Mouse (Mus musculus) MN1 (cell line): ENCODE measurements around the gene Nes.

Source experiments
- DNase-seq: peaks from one replicate; pipeline ENCODE4 v3.0.0-alpha.2; 2016; ENCODE audit warnings: low spot score

The Nes gene

DNA sequence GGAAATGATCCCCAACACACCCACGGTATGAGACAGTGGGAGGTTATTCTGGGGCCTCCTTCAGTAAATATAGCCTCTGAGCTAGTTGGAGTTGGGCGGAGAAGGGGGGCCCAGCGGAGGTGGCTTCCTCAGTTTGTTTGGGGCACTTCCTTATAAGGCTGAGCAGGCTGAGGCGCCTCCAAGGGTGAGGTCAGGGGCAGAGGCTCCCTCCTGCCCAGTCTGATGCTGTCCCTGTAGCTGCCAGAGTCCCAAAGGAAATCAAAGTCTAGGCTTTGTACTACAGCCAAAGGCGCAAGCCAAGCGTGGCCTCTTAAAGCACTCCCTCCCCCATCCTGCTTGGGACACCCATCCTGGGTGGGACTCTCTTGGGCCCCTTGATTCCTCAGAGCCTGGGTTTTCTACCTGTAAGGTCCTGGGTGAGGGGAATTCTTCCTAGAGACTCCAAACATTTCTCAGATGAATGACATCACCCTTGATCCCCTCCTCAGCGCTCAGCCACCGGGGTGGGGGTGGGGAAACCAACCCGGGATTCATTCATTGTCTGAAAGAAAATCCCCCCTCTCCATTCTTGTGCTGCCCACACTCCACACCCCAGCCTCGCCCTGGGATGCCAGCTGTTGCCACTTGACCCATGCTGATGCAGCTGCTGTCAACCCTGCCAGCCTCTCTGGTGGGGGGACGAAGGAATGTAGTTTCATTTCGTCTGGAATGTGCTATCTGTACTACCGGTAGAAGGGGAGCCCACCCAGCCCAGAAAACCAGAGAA lies 12.1 kb downstream of the Nes start:
- DNase-seq: peak; percentile 70

DNA sequence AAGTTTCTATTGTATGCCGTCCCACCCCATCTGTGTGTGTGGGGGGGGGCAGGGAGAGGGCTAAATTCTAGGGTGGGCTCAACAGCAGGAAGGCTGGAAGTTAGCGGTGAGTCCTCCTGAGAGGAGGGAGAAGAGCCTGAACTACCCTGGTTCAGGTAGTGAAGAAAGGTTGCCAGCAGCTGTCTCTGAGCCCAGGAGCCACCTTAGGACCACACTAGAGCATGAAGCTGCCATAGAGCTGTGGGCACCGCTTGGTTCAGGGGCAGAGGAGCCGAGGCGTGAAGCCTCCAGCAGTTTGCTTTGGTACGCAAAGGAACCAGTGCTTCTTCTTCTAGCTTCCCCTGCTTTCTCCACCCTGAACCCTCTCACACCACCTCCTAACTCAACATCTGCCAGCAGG lies 12.7 kb downstream of the Nes start:
- DNase-seq: no peak

DNA sequence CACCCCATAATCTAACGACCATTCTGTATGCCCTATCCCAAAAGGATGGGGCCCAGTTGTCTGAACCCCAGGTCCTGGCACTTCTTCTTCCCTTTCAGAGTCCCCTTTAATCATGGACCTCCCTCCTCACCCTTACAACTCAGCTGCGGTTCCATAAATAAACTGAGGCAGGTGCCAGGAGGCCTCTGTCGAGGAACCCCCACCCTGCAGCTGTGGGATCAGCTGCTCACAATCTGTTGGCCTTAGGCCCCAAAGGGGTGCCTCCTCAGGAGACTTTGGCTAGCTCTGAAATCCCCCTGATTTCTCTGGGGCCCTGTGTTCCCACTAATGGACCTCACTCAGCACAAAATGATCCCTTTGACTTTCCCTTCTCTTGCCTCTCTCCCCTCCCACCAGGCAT lies 13.2 kb downstream of the Nes start:
- no peak for DNase-seq

DNA sequence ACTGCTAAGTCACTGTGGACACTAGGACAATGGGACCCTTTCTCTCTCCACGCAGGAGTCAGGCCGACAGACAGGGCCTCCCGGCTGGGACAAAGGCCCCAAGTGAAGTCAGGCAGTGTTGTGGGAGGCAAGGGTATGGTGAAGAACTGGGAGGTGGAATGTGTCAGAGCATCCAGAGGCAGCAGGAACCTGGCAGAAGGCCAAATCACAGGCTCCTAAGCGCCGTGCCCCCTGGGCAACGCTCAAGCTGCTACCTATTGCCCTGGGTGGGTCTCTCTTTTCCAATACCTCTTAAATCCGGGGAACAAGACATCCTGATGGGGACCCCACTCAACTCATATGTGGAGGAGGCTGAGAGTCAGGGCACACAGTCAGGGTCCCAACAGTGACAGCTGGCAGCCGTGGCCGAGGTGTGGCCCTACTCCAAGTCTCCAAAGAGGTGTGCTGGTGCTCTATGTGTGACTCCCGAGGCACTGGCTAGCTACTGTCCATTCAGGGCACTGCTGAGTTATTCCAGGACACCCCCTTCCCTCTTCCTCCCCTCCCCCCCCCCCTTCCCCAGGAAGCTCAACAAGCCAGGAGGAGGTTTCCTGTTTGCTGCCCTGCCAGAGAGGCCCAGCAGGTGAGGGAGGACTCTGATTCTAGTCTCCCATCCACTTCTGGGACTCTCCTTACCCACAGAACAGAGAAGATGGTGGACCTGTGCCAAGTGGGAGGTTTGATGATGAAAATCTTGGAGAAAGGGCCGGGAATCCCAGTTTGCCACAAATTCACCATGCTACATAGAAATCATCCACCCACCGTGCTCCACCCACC lies 14.8 kb downstream of the Nes start:
- peak; percentile 69 for DNase-seq

DNA sequence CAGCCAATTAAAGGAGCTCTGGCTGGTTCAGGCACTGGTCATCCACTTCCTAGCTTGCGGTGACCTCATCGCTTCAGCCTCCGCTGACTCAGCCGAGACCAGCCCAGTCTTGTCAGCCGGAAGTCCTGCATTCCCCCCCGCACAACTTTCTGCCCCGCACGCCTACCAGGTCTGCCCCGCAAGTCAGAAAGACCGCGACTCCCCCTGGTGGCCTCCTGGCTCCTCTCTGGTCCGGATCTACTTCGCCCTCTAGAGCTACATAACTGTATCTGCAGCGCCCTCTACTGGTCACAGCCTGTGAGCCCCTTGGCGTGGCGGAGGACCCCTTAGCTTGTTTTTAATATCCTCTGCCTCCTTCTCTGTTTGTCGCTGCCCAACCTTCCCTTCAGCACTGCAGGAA lies 16.0 kb downstream of the Nes start:
- peak; percentile 97 for DNase-seq

DNA sequence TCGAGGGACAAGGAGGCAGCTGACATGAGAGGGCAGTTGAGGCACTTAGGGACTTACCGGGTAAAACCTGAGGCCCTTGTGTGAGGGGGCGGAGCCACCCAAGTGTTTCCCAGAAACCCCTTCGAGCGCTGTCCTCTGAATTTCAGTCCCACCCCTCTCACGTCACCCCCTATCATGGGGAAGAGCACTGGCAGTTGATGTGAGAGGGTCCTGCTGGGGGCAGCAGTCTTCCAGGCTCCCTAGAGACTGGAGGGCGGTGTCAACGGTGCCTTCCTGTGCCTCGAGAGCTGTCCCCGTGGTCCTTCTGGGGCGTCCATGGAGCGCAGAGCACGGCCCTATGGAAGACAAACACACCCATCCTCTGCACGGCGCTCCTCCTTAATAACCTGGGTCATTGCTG lies 16.8 kb downstream of the Nes start:
- DNase-seq: no peak

DNA sequence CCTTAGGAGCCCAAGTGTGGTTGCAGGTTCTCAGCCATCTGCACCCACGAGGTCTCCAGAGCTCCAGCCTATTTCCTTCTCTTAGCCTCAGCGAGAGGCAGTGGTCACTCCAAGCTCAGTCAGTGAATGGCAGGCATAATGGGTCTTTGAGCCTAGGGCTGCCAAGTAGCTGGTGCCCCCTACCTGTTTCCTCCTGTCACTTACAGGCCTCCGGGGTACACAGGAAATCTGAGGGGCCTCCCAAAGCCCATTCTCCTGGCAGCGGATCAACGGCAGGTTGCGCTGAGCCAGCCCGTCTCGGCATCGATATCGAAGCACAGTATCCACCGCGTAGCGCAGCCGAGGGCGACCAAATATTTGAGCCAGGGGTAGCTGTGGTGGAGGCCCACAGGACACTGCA lies 17.2 kb downstream of the Nes start:
- no peak for DNase-seq

DNA sequence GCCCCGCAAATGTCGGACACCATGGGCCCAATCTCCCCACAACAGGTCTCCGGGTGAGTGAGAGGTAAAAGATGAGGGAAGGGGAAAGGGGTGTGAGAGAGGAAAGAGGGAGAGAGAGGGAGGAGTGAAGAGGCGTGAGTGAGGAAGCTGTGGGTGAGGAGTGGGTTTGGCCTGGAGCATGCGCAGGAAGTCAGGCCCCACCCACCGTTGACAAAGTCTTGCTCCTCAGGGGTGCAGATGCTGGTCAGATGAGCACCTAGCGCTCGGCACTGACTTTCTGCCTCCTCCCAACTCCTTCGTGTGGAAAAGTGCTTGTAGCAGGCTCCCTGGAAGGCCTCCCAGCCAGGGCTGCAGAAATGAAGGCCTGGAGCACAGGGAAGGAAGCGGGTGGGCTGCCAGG lies 19.1 kb downstream of the Nes start:
- DNase-seq: no peak

DNA sequence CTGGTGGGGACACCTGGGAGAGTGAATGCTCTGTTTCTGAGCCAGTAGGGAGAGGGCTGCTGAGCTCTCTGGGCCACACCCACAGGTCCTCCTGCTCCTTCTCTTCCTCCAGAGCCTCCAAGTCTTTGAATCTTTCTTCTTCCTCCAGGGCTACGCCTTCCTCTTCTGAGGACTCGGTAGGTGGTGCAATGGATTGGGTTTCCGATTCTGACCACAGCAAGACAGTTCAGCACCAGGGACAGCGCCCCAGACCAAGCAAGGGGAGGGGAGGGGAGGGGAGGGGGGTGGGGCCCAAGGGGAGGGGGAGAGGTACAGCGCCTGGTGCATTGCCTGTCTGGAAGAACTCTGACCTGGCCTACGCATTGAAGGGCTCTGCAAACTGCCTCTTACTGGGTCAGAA lies 22.6 kb downstream of the Nes start:
- no peak for DNase-seq

DNA sequence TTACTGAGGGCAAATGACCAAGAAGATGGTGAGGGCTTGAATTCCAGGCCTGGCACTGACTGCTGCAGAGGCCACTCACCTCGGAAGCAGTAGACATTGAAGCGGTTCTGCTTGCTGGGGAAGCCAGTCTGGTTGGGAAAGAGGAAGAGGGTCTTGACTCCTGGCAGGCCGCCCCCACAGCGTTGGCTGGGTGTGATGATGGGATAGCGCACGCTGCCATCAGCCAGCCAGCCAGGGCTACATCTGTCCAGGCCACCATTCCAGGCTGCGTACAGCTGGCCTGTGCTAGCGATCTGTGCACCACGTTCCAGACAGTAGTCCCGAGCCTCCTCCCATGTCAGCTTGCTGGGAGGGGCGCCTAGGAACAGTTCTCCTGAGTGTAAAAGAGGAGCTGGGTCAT lies 24.5 kb downstream of the Nes start:
- no peak for DNase-seq

DNA sequence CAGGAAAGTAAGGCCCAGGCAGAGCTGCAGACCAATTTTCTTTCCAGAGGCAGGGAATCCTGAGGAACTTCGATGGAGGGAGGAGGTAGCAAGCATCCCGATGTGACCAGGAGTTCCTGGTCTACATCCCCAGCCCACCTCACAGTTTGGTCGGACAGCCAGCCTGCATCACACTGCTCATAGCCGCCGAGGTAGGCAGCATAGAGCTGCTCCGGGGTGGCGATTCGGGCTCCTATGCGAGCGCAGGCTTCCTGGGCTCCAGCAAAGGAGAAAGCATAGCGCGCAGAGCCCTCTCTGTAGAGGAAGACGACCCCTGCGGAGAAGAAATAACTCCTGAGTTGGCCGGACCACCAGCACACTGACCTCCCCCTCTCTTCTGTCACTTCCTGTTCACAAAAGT lies 25.5 kb downstream of the Nes start:
- no peak for DNase-seq

DNA sequence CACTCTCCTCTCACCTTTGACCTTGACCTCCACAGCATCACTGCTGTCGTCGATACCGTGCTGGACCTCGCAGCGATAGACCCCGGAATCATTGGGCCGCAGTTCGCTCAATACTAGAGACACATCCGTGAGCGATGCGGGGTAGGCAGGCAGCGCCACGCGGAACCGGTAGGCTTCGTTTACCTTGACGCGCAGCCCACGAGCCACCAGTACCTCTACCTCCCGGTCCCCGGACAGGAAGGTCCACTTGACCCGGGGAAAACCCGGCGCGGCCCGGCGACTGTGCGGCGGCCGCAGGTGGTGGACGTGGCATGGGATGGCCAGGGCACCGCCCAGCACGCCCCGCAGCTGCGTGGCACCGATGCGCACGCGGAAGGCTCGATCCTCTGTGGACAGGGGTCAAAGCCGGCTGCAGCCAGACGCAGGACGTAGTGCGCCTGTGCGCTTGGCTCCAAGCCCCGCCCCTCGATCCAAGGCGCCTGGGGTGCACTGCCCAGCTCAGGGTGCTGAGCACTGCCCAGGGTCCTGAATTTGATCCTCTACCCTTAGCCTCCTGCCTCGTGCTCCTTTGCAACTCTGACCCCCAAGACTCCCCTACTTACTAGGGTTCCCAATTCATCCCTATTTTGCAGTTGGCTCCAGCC lies 26.2 kb downstream of the Nes start:
- peak; percentile 67 for DNase-seq

DNA sequence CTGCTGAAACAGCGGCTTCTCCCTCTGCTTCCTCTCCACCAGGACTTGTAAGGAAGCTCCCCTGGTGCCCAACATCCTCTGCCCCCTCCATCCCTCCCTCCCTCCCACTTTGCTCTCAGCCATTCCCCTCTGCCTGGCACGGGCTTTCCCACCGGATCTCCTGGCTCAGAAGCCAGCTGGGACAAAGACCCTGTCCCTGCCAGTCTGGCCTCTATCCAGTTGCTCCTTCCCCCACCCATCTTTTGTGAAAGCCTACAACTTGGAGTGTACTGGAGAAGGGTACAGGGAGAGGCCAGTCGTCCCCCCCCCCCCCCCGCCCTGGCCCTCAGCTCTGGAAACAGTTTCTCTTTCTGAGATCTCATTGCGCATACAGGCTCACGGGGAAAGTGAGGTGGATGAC lies 27.9 kb downstream of the Nes start:
- no peak for DNase-seq

DNA sequence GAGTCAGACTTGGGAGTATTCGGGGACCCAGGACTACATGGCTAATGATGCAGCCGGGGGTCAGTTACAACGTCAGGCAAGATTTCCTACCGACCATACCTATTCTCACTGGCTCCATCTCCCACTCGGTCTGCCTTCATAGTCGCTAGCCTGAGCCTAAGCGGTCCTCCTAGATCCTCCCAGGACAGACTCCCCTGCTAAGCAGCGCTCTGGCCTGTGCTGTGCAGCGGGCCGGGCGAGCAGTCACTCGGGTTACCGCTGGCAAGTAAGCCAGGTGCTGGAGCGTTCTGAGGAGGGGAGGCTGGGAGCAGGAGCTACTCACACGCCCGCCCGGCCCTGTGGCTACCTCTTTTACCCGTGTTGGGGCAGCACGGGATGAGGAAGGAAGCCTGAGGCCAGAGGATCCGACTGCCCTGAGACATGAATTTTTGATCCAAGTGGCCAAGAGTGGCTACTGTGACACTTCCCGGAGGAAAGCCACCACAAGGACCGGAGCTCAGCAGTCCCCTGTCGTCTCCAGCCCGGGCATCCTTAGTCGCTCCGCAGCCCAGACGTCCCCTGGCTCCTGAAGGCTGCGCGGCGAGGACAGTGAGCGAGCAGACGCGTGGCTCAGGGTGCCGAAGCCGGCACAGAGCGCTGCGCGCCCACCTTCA lies 28.5 kb downstream of the Nes start:
- no peak for DNase-seq

DNA sequence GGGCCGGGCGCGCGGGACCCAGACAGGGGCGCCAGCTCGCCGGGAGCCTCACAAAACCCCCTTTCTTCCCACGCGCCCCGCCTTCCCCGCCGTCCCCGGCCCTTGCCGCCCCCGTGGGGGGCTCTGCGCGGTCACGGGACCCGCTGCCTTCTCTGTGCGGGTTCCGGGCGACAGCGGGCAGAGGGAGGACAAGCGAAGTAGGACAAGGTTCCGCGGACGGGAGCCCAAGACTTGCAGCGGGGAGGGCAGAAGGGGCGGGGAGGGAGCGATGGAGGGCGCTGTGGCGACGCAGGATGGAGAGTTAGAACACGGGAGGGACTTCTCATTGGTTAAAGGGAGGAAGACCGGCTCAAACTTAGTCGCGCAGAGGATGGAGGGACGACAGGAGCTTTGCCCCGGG lies 29.3 kb downstream of the Nes start, which contains the start of gene Bcan:
Gene Bcan, minus strand, starts transcription at position 50 of the 400 bp plus-strand sequence.
- no peak for DNase-seq

DNA sequence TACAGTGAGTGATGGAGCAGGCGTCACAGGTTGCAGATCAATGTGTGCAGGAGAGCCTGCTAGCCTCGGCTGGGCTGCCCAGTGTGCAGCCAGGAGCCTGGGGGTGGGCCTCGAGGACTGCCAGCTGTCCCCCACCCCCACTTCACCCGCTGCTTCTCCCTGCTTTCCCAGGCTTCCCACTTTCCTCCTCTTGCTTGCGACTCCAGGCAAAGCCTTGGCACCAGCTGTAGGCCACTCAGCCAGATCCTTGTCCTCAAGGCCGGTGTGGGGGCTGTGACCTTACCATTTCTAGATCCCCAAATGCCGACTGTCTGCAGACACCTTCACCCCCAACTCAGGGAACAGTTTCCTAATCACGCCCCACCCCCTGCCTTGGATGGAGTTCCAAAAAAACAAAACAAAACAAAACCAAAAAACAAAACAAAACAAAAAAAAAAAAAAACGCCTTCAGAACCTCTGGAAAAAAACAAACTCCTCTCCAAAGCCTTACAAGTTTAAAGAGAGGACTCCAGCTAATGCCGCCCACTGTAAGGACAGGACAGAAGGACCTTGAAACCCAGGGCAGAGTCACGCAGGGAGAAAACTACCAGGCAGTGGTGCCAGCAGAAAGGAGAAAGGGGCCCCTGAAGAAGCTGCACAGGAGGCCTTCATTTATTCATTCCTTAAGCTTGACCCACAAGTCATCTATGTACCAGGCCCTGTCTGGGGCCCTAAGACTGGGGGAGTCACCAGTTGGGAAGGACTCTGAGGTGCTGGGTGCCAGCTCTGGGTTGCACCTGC lies 30.1 kb downstream of the Nes start:
- DNase-seq: no peak

DNA sequence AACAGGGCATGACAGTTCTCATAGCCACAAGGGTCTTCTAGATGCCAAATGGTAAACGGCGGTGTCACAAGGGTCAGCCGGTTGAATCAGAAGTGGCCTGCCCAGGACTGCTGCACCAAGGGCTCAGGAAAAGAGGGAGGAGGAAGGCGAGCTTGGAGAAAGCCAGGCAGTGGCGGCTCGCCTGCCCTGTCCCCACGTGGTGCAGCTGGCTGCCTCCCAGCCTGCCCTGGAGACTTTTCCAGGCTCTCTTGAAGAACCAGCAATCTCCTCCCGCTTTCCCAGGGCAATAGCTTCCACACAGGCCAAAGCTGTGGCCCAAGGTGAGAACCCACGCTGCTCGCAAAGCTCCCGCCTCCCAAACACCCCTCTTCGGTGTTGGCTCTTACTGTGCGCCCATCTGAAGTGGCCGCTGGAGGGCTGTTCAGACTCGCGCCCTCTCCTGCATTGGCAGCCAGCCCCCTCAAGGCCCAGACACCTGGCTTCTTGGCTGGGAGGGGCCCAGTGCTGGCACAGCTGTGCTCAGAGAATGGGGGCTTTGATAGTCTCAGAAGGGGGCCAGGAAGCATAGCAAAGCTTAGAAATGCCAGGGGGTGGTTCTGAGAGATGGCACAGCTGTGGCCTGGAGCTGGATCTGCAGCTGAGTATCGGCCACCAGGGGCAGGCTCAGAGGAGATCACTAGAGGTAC lies 31.6 kb downstream of the Nes start:
- DNase-seq: peak; percentile 70

DNA sequence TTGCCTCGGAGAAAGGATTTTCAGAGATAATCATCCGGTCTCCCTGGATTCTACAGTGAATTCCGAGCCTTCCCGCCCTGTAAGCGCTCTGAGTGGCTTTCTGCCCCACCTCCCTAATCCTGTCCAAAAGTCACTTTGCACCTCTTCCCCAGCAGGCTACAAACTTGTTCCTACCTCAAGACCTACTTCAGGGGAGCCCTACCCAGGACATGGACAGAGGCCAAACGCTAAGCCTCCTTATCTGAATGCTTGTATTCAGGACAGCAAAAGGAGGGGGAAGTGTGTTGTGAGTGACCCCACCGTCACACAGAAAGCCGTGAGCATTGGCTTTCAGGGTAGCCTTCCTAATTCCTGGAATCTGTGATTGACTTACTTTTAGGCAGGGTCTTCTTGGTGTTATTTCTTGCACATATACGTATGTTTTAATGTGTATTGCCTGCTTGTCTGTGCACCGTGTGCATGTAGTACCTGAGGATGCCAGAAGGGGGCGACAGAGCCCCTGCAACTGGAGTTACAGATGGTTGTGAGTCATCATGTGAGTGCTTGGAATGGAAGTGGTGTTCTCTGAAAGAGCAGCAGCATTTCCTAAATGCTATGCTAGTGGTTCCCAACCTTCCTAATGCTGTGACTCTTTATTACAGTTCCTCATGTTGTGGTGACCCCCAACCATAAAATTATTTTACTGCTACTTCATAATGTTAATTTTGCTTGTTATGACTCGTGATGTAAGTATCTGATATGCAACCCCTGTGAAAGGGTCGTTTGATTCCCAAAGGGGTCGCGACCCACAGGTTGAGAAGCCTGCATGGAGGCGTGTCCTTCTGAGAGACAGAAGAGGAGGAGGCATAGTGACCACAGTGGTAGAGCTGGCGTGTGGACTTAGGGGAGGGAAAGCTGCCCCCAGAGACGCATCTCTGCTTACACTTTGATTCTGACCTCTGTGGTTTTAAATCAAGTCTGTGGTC lies 35.2 kb downstream of the Nes start:
- DNase-seq: peak; percentile 38

DNA sequence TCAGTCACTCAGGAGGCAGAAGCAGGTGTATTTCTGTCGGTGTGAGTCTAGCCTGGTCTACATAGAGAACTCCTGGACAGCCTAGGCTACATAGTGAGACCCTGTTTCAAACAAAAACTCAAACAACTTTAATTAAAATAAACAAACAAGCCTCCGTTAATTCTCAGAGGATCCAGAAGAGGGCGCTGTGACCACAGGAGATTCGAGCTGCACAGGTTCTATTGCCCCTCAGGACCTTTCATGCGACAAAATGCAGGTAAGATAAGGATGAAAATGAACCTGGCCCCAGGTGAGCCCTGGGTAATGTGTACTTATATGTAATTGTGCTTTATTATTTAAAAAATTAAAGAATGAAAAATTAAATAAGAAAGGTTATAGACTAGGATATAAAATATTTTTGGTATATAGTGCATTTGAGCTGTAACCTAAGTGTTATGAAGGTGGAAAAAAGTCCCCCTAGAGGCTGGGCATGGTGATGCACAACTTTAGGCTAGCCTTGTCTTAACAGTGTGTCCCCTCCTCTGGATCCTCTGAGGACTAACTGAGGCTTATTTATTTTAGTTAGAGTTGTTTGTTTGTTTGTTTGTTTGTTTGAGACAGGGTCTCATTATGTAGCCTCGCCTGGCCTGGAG lies 39.9 kb downstream of the Nes start:
- peak; percentile 63 for DNase-seq
